Mouse (Mus musculus) liver, adult 2 months (tissue): ENCODE data around the gene Ptprd. TPM values are rescaled to one million over a fixed set of nuclear protein-coding genes. Genes with fewer than 3 reads are reported as not detected.

Experiments used
- DNase-seq: peaks from one replicate; pipeline ENCODE4 v3.0.0-alpha.2; 2011; ENCODE audit warnings: low read depth, low spot score; ENCODE audit errors: extremely low read depth
- H3K27ac ChIP-seq: fragments of 200-500 bp; replicated peaks from 2 replicates; pipeline ENCODE4 v1.5.1; 2012; ENCODE audit warnings: low read depth, mild to moderate bottlenecking, control low read depth, inconsistent platforms, low read length; ENCODE audit not compliant: insufficient read depth
- H3K27me3 ChIP-seq: fragments of 200-500 bp; 2 replicates; pipeline ENCODE4 v1.6.1; 2012; ENCODE audit warnings: mild to moderate bottlenecking, moderate library complexity, low read length, inconsistent platforms; ENCODE audit not compliant: control insufficient read depth, insufficient read depth
- H3K36me3 ChIP-seq: fragments of 200-500 bp; 2 replicates; pipeline ENCODE4 v1.6.1; 2012; ENCODE audit warnings: low read length, inconsistent platforms; ENCODE audit not compliant: control insufficient read depth, insufficient read depth
- H3K4me1 ChIP-seq: fragments of 200-500 bp; 2 replicates; pipeline ENCODE4 v1.6.1; 2011; ENCODE audit warnings: low read length; ENCODE audit not compliant: control insufficient read depth, insufficient read depth
- H3K4me3 ChIP-seq: fragments of 200-500 bp; 2 replicates; pipeline ENCODE4 v1.5.1; 2011; ENCODE audit warnings: low read depth, mild to moderate bottlenecking, control low read depth, low read length, moderate library complexity; ENCODE audit not compliant: insufficient read depth
- H3K79me2 ChIP-seq: fragments of 200-500 bp; 2 replicates; pipeline ENCODE4 v1.6.1; 2012; ENCODE audit warnings: inconsistent platforms, mild to moderate bottlenecking, low read length, moderate library complexity; ENCODE audit not compliant: control insufficient read depth, insufficient read depth
- H3K9ac ChIP-seq: fragments of 200-500 bp; 2 replicates; pipeline ENCODE4 v1.6.1; 2012; ENCODE audit warnings: low read depth, mild to moderate bottlenecking, control low read depth, inconsistent platforms, low read length
- CTCF ChIP-seq: fragments of 200-500 bp; IDR thresholded peaks from 2 replicates; pipeline ENCODE4 v1.5.1; 2011; ENCODE audit warnings: low read depth, low read length, control low read depth
- POLR2A ChIP-seq: fragments of 200-500 bp; IDR thresholded peaks from 2 replicates; pipeline ENCODE4 v1.6.1; 2011; ENCODE audit warnings: low read length, control low read depth; ENCODE audit not compliant: insufficient read depth; ENCODE audit errors: extremely low read depth
- WGBS: fragments of 180-500 bp; shearing (Covaris S2); methylation state at CpG from one replicate; pipeline ENCODE4 v1.1.7; 2018; 5-methylcytosine and 5-hydroxymethylcytosine counted together
- polyA plus RNA-seq: library from polyadenylated mRNA; depleted of rRNA; stranded (reverse); fragments of >200 nt; gene quantifications from 2 replicates; pipeline ENCODE4 v1.2.3, GENCODE M21; 2012
- total RNA-seq: library from RNA; depleted of rRNA; stranded (reverse); fragments of >200 nt; gene quantifications from 2 replicates; pipeline ENCODE4 v1.2.3, GENCODE M21; 2014

The Ptprd gene
- total and polyA plus RNA-seq, 2 experiments: 15.4 to 127 TPM

GRCm38 (mm10) chr4:76324509-76324908 is 1887.3 kb downstream of the Ptprd start:
- DNase-seq: no peak
- H3K9ac ChIP-seq: no peak overlapping the region
- H3K79me2 ChIP-seq: peaks cover 3% of the 10 kb centered on the region; the same call in 1 of the 2 replicates
- H3K27ac ChIP-seq: no peak overlapping the region
- TF ChIP-seq CTCF (no peak), POLR2A (no peak)
- no peaks in the 10 kb centered on the region for H3K27me3 ChIP-seq
- no peak overlapping the region for H3K4me3 ChIP-seq
- H3K4me1 ChIP-seq: peaks cover 6% of the 10 kb centered on the region; the same call in 1 of the 2 replicates
- peaks cover 15% of the 10 kb centered on the region for H3K36me3 ChIP-seq
- WGBS: 90% methylated on average over 5 of the region's 5 CpGs

GRCm38 (mm10) chr4:76319874-76320273 is 1891.9 kb downstream of the Ptprd start:
- H3K27ac ChIP-seq: no peak overlapping the region
- no peak overlapping the region for H3K9ac ChIP-seq
- no peaks in the 10 kb centered on the region for H3K4me1 ChIP-seq
- no peak for TF ChIP-seq CTCF
- TF ChIP-seq POLR2A: no peak
- WGBS: 76% methylated on average over 4 of the region's 4 CpGs
- H3K27me3 ChIP-seq: no peaks in the 10 kb centered on the region
- no peak for DNase-seq
- H3K36me3 ChIP-seq: peaks cover 21% of the 10 kb centered on the region
- H3K79me2 ChIP-seq: peaks cover 17% of the 10 kb centered on the region; the same call in 1 of the 2 replicates
- no peak overlapping the region for H3K4me3 ChIP-seq

- Histone ChIP-seq H3K4me3 (no peak overlapping the region), H3K9ac (no peak overlapping the region), H3K27me3 (no peaks in the 10 kb centered on the region), H3K27ac (no peak overlapping the region), H3K36me3 (peaks cover 10% of the 10 kb centered on the region; the same call in 1 of the 2 replicates), H3K79me2 (peaks cover 27% of the 10 kb centered on the region; the same call in 1 of the 2 replicates), H3K4me1 (peaks cover 2% of the 10 kb centered on the region; the same call in 1 of the 2 replicates)
- TF ChIP-seq POLR2A (no peak), CTCF (no peak)
- DNase-seq: no peak
- 91% methylated on average over 2 of the region's 2 CpGs for WGBS
Measured at GRCm38 (mm10) chr4:76315977-76316376, 1895.8 kb downstream of the Ptprd start.

- WGBS: 96% methylated on average over 3 of the region's 3 CpGs
- H3K9ac ChIP-seq: no peak overlapping the region
- H3K36me3 ChIP-seq: peaks cover 6% of the 10 kb centered on the region; the same call in 1 of the 2 replicates
- TF ChIP-seq CTCF: no peak
- no peak for TF ChIP-seq POLR2A
- H3K4me1 ChIP-seq: peaks cover 2% of the 10 kb centered on the region; the same call in 1 of the 2 replicates
- no peak overlapping the region for H3K4me3 ChIP-seq
- H3K79me2 ChIP-seq: peaks cover 26% of the 10 kb centered on the region; the same call in 1 of the 2 replicates
- no peaks in the 10 kb centered on the region for H3K27me3 ChIP-seq
- no peak overlapping the region for H3K27ac ChIP-seq
- DNase-seq: no peak
Measured at GRCm38 (mm10) chr4:76313749-76314148, 1898.0 kb downstream of the Ptprd start.

- Histone ChIP-seq H3K27ac (no peak overlapping the region), H3K79me2 (peaks cover 31% of the 10 kb centered on the region; the same call in 1 of the 2 replicates), H3K4me3 (no peak overlapping the region), H3K36me3 (peaks cover 6% of the 10 kb centered on the region; the same call in 1 of the 2 replicates), H3K9ac (no peak overlapping the region), H3K4me1 (peaks cover 2% of the 10 kb centered on the region; the same call in 1 of the 2 replicates), H3K27me3 (no peaks in the 10 kb centered on the region)
- TF ChIP-seq POLR2A (no peak), CTCF (no peak)
- no peak for DNase-seq
- WGBS: 93% methylated on average over 3 of the region's 3 CpGs
Measured at GRCm38 (mm10) chr4:76312593-76312992, 1899.2 kb downstream of the Ptprd start.

- no peak for TF ChIP-seq POLR2A
- no peak for TF ChIP-seq CTCF
- WGBS: 96% methylated on average over 5 of the region's 5 CpGs
- Histone ChIP-seq H3K27me3 (no peaks in the 10 kb centered on the region), H3K4me3 (no peak overlapping the region), H3K36me3 (no peaks in the 10 kb centered on the region; the same call in 1 of the 2 replicates), H3K9ac (no peak overlapping the region), H3K79me2 (peaks cover 16% of the 10 kb centered on the region; the same call in 1 of the 2 replicates), H3K27ac (no peak overlapping the region), H3K4me1 (no peaks in the 10 kb centered on the region; the same call in 1 of the 2 replicates)
- no peak for DNase-seq
Measured at GRCm38 (mm10) chr4:76305987-76306386, 1905.8 kb downstream of the Ptprd start.
